ENCODE assay signal across 9 mouse cellular contexts in the genomic region with DNA sequence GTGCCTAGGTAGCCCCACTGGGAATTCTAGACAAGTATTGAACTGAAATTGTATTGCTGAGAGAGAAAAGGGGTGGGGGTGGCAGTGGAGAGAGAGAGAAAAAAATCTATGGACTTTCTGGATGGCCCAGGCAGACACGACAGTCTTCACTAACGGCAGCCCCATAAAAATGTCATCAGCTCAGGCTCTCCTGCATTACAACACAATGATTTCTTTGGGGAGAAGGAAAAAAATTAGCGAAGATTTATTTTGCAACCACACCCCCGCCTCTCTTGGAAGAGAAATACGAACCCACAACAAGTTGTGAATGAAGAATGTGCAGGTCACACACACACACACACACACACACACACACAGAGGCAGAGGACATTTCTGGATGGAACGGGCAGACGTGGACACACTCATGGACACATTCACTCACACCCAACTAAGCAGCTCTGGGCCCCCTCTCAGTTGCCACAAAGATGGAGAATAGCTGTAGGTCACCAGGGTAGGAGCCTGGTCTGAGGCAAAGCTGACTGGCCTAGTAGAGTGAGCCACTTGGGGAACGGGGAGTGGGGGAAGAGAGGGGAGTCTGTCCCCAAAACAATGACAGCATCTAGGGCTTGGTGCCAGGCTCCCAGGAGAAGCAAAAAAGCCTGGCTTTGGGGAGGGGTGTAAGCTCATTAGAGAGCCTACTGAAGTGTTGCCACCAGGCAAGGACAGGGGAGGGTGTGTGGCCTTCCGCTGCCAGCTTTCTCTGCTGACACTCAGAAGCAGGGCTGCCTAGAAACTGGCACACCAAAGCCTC.
DNase-seq lines count a peak whose midpoint lies in the region; ATAC-seq and TF ChIP-seq lines count a peak whose summit lies in the region.
"Had no signal": no experiment of that assay in that cellular context is flagged by ENCODE, and none has a peak within 500 bp of the region (broad histone marks: within the 10 kb centered on the region; RNA-seq: fewer than 3 reads in every experiment).

No protein-coding gene starts in this region.

- H3K4me2 ChIP-seq in hindbrain, postnatal 0 days (ENCODE audit: low read depth, low read length) = 0 out of 2 replicates have a peak overlapping the region, but pooled peaks have one; percentile 10
- H3K4me2 ChIP-seq in stomach, postnatal 0 days (replicated peaks; ENCODE audit: low read depth) = no peak overlapping the region
- H3K4me2 ChIP-seq: heart, embryonic 15.5 days had no signal

- H3K9ac ChIP-seq in hindbrain, postnatal 0 days (replicated peaks; ENCODE audit: low read length) = no peak overlapping the region
- no peak overlapping the region for H3K9ac ChIP-seq in stomach, postnatal 0 days (ENCODE audit: low read length)
- H3K9ac ChIP-seq: heart, embryonic 15.5 days had no signal

- TF ChIP-seq CTCF in hindbrain, postnatal 0 days (IDR thresholded peaks at IDR 0.05; ENCODE audit: low read depth) = no peak
- TF ChIP-seq CTCF in stomach, postnatal 0 days (IDR thresholded peaks at IDR 0.05; ENCODE audit: low read depth) = no peak

- 32% methylated on average over 9 of the region's 9 CpGs for WGBS in hindbrain, postnatal 0 days
- WGBS in stomach, postnatal 0 days = 69% methylated on average over 9 of the region's 9 CpGs

- no peak for TF ChIP-seq EP300 in stomach, postnatal 0 days (optimal IDR thresholded peaks at IDR 0.05)

- no peaks in the 10 kb centered on the region for H3K9me3 ChIP-seq in hindbrain, postnatal 0 days (ENCODE audit: low read length)
- H3K9me3 ChIP-seq in stomach, postnatal 0 days (ENCODE audit: control insufficient read depth, low read length) = no peaks in the 10 kb centered on the region
- H3K9me3 ChIP-seq: heart, embryonic 15.5 days had no signal

- H3K4me1 ChIP-seq in hindbrain, postnatal 0 days (ENCODE audit: insufficient read depth, low read length) = peaks cover 14% of the 10 kb centered on the region
- no peaks in the 10 kb centered on the region for H3K4me1 ChIP-seq in stomach, postnatal 0 days (replicated peaks; ENCODE audit: control insufficient read depth, insufficient read depth)

- H3K36me3 ChIP-seq in hindbrain, postnatal 0 days (ENCODE audit: insufficient read depth, low read length) = no peaks in the 10 kb centered on the region
- no peaks in the 10 kb centered on the region for H3K36me3 ChIP-seq in stomach, postnatal 0 days (ENCODE audit: control insufficient read depth, insufficient read depth, low read length)
- H3K36me3 ChIP-seq: heart, embryonic 15.5 days had no signal

- peak; percentile 28 for DNase-seq in adrenal gland, postnatal 10 days
- no peak for DNase-seq in adrenal gland, postnatal 4 days (ENCODE audit: low spot score in 2 of 2)
- peak; percentile 18 for DNase-seq in brain, adult 2 months (ENCODE audit: low read depth, low spot score)
- DNase-seq in hindbrain, postnatal 0 days (ENCODE audit: low spot score) = peak; percentile 87
- peak; percentile 42 to 58 for DNase-seq in lung, postnatal 4 days
- no peak for DNase-seq in stomach, postnatal 0 days (ENCODE audit: low spot score)
- no peak for DNase-seq in thymus, postnatal 10 days (ENCODE audit: low spot score in 2 of 2)
- DNase-seq in thymus, postnatal 14 days = no peak

- ATAC-seq in hindbrain, postnatal 0 days = peak; percentile 80
- no peak for ATAC-seq in stomach, postnatal 0 days (ENCODE audit: low FRiP score, low TSS enrichment)

- H3K4me3 ChIP-seq in hindbrain, postnatal 0 days (ENCODE audit: low read length) = no peak overlapping the region
- H3K4me3 ChIP-seq in stomach, postnatal 0 days (ENCODE audit: low read depth, low read length) = no peak overlapping the region
- H3K4me3 ChIP-seq: heart, embryonic 15.5 days had no signal

- H3K27ac ChIP-seq in hindbrain, postnatal 0 days = peak overlapping the region; percentile 70
- H3K27ac ChIP-seq in stomach, postnatal 0 days (replicated peaks) = no peak overlapping the region
- H3K27ac ChIP-seq: heart, embryonic 15.5 days had no signal

- H3K27me3 ChIP-seq in hindbrain, postnatal 0 days (ENCODE audit: insufficient read depth, low read length) = no peaks in the 10 kb centered on the region
- H3K27me3 ChIP-seq in stomach, postnatal 0 days (ENCODE audit: control insufficient read depth, insufficient read depth, low read length) = no peaks in the 10 kb centered on the region

Comparison
In these comparisons a context has a peak if more than half of its experiments do, and no peak if none do; other contexts are left out.
1. DNase-seq: peak in adrenal gland, postnatal 10 days (single experiment), brain, adult 2 months (single experiment), hindbrain, postnatal 0 days (single experiment) and lung, postnatal 4 days (2 of 2); none in adrenal gland, postnatal 4 days (0 of 2), stomach, postnatal 0 days (single experiment), thymus, postnatal 10 days (0 of 2) and thymus, postnatal 14 days (single experiment).